Mouse (Mus musculus): ENCODE results near the gene Cox4i2. TPM values are rescaled to one million over a fixed set of nuclear protein-coding genes. Genes with fewer than 3 reads are reported as not detected.

Cox4i2 gene
- polyA plus RNA-seq, 1 experiment from 2014 or later = 4.2 TPM

DNA sequence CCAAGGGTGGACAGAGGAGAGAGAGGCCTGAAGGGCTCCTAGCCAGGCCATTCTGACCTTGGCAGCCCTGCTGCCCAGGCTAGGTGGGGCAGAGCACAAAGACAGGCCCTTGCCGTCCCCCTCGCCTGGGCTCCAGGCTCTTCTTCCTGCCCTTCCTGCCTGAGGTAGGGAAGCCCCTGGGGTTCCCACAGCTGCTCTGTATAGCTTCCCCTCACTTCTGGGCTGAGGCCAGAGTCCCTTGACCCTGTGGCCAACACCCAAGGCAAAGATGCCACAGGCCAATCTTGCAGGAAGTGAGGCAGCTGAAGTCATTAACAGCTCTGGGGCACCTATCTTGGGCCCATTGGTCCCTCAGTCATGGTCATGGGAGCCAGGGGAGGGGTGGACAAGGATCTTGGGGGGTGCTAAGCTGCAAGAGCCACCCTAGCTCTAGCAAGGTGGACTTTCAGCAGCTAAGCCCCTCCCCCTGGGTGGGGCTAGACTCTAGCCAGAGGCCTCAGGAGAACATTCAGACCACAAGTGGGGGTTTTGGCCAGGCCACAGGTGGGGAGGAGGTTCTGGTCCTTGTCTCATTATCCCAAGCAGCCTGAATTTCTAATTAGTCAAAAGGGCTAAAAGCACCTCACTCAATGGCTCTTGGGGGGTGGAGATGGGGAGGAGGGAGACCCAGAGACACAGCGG lies 27.2 kb downstream of the Cox4i2 start:
- H3K36me3 ChIP-seq = peaks cover 47% of the 10 kb centered on the region
- DNase-seq (ENCODE audit: low spot score) = no peak

DNA sequence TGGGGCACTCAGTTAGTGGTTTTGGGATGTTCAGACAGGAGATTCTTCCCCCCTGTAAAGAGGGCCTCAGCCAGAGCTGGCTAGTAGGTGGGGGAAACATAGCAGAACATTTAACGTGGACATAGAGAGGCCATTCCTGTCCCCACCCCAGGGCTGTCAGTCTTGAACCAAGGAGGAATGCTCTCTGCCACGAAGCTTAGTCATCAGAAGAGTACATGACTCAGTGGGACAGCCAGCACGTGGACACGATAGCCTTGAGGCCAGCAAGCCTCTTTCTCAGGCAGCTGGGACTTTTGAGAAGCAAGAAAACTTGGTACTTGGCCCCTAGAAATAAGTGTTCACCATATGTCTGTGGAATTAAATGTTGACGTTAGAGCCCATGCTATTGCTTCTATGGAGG lies 28.7 kb downstream of the Cox4i2 start:
- Histone ChIP-seq H3K4me3 (no peak overlapping the region), H3K27me3 (ENCODE audit: low read depth, poor library complexity, severe bottlenecking) (no peaks in the 10 kb centered on the region), H3K4me1 (peaks cover 12% of the 10 kb centered on the region), H3K27ac (replicated peaks) (no peak overlapping the region), H3K9me3 (replicated peaks) (no peaks in the 10 kb centered on the region), H3K36me3 (peaks cover 47% of the 10 kb centered on the region)
- no peak for DNase-seq (ENCODE audit: low spot score)
- WGBS = 81% methylated on average over 5 of the region's 5 CpGs

More for the DNA sequence above, 27.2 kb downstream of the Cox4i2 start:
- Histone ChIP-seq H3K27ac (replicated peaks) (no peak overlapping the region), H3K4me3 (no peak overlapping the region), H3K9me3 (replicated peaks) (no peaks in the 10 kb centered on the region), H3K4me1 (peaks cover 12% of the 10 kb centered on the region), H3K27me3 (ENCODE audit: low read depth, poor library complexity, severe bottlenecking) (no peaks in the 10 kb centered on the region)
- 88% methylated on average over 3 of the region's 3 CpGs for WGBS

- H3K4me3 ChIP-seq = no peak overlapping the region
- peaks cover 47% of the 10 kb centered on the region for H3K36me3 ChIP-seq
- no peaks in the 10 kb centered on the region for H3K9me3 ChIP-seq (replicated peaks)
- H3K27me3 ChIP-seq (ENCODE audit: low read depth, poor library complexity, severe bottlenecking) = no peaks in the 10 kb centered on the region
- peaks cover 12% of the 10 kb centered on the region for H3K4me1 ChIP-seq
- WGBS = 96% methylated on average over 5 of the region's 5 CpGs
- H3K27ac ChIP-seq (replicated peaks) = no peak overlapping the region
- DNase-seq (ENCODE audit: low spot score) = no peak
Observed at GRCm38 (mm10) chr2:152783241-152783640, 29.3 kb downstream of the Cox4i2 start.

DNA sequence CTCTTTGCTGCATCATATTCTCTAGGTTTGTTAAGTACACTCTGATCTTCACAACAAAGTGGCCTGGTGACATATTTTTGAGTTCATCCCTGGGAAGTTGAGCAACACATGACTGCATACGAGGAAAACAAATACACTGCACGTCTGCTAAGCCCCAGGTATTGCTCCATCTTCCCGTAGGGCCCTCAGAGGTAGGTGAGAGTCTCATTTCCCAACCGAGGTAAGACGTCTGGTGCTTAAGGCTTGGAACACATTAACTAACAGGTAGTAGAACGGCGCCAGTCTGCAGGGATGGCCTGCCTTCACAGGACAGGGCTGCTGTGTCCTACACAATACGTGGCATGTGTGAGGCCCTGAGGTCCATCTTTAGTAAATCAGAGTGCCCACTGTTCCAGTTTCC lies 30.7 kb downstream of the Cox4i2 start:
- Histone ChIP-seq H3K36me3 (peaks cover 41% of the 10 kb centered on the region), H3K27me3 (ENCODE audit: low read depth, poor library complexity, severe bottlenecking) (no peaks in the 10 kb centered on the region), H3K9me3 (replicated peaks) (no peaks in the 10 kb centered on the region), H3K4me1 (peaks cover 20% of the 10 kb centered on the region), H3K4me3 (no peak overlapping the region), H3K27ac (replicated peaks) (no peak overlapping the region)
- no peak for DNase-seq (ENCODE audit: low spot score)
- WGBS = 97% methylated on average over 8 of the region's 8 CpGs

DNA sequence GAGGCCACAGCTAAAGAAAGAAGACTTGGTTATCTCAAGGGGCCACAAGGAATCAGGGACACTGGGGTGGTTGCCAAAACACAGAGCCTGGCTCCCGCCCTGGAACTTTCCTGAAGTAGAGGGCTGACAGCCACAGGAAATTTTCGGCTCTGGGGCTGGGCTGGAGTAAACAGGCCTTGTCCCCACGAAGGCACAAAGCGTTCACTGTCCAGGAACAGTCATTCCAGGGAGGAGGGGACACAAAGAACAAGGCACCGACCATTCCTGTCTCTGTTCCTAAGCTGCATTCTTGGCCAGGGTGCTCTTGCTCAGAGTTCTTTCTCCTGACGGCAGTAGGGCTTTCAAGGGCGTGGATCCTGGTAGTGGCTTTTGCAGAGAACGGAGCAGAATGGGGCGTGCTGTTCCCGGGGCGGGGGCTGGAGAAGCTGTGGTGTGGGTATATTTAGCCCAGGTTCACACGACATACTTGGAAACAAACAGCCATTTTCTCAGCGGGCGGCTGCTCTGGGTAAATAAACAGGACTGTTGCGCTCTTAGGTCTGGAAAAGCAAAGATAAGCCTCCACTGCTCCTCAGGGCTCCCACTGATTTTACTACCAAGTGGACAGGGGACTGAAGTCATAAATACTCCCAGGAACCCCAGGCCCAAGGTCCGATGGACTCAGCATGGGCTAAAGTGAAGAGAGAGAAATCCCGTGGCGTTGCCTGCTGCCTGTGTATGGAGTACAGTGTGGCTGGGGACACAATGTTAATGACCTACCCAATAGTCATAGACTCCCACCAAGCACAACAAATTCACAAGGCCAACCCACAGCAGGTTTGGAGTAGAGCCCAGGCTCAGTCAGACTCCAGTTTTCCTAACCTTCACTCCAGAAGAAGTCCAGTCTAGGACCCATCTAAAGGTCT lies 31.7 kb downstream of the Cox4i2 start:
- H3K4me3 ChIP-seq = no peak overlapping the region
- no peaks in the 10 kb centered on the region for H3K9me3 ChIP-seq (replicated peaks)
- no peaks in the 10 kb centered on the region for H3K27me3 ChIP-seq (ENCODE audit: low read depth, poor library complexity, severe bottlenecking)
- peaks cover 36% of the 10 kb centered on the region for H3K36me3 ChIP-seq
- no peak for DNase-seq (ENCODE audit: low spot score)
- H3K4me1 ChIP-seq = peaks cover 22% of the 10 kb centered on the region
- WGBS = 73% methylated on average over 18 of the region's 18 CpGs
- 0 out of 2 replicates have a peak overlapping the region, but pooled peaks have one; percentile 14 for H3K27ac ChIP-seq (replicated peaks)

- Histone ChIP-seq H3K4me1 (peaks cover 14% of the 10 kb centered on the region), H3K4me3 (no peak overlapping the region), H3K9me3 (replicated peaks) (no peaks in the 10 kb centered on the region), H3K36me3 (peaks cover 27% of the 10 kb centered on the region), H3K27me3 (ENCODE audit: low read depth, poor library complexity, severe bottlenecking) (no peaks in the 10 kb centered on the region), H3K27ac (replicated peaks) (no peak overlapping the region)
- no peak for DNase-seq (ENCODE audit: low spot score)
- 92% methylated on average over 2 of the region's 2 CpGs for WGBS
Observed at GRCm38 (mm10) chr2:152787136-152787535, 33.2 kb downstream of the Cox4i2 start.

DNA sequence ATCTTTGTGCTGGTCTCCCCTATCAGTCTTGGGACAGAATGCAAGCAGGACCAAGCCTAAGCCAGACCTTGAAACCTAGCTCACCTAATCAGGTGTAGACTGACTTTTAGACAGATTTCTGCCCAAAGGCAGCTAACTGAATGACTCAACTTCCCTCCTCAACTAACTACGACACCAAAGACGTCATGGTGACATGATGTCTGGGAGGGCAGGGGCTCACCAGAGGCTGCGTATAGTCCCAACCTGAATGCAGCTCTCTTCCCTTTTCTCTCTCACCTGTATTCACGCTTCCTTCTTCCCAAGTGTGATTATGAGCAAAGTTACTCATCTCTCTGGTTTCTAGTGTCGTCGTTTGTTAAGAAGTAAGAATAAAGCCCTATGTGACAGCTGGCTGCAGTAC lies 33.6 kb downstream of the Cox4i2 start:
- peaks cover 16% of the 10 kb centered on the region for H3K4me1 ChIP-seq
- WGBS = 91% methylated on average over 6 of the region's 6 CpGs

DNA sequence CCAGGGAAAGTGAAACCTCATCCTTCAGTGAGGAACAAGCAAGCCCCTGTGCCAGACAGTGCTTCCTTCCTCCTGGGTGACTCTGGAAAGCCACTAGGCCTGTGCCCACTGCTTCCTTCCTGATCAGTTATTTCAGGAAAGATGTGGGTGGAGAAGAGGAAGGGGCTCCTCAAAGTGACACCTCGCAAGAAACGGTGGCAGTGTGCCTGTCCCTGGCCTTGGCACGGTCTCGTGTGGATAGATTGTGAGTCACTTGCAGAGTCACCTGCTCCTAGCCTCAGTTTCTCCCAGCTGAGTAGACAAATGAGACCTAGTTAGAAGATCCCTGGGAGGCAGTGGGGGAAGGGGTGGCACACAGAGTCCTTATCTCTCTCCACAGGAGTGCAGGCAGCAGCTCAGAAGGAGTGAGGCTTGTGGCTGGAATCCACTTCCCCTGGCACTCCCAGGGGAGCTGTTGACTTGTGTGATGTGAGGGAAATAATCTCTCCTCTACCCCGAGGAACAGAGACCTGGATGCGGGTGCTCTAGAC lies 35.0 kb downstream of the Cox4i2 start:
- H3K4me1 ChIP-seq = peaks cover 20% of the 10 kb centered on the region
- no peaks in the 10 kb centered on the region for H3K9me3 ChIP-seq (replicated peaks)
- H3K36me3 ChIP-seq = peaks cover 21% of the 10 kb centered on the region
- no peaks in the 10 kb centered on the region for H3K27me3 ChIP-seq (ENCODE audit: low read depth, poor library complexity, severe bottlenecking)
- peak overlapping the region; percentile 72 for H3K27ac ChIP-seq (replicated peaks)
- no peak for DNase-seq (ENCODE audit: low spot score)
- 72% methylated on average over 6 of the region's 6 CpGs for WGBS
- no peak overlapping the region for H3K4me3 ChIP-seq

More for the DNA sequence above, 33.6 kb downstream of the Cox4i2 start:
- Histone ChIP-seq H3K27ac (replicated peaks) (no peak overlapping the region), H3K27me3 (ENCODE audit: low read depth, poor library complexity, severe bottlenecking) (no peaks in the 10 kb centered on the region), H3K9me3 (replicated peaks) (no peaks in the 10 kb centered on the region), H3K36me3 (peaks cover 23% of the 10 kb centered on the region), H3K4me3 (no peak overlapping the region)
- DNase-seq (ENCODE audit: low spot score) = no peak

- Histone ChIP-seq H3K4me1 (peaks cover 25% of the 10 kb centered on the region), H3K27me3 (ENCODE audit: low read depth, poor library complexity, severe bottlenecking) (no peaks in the 10 kb centered on the region), H3K36me3 (peaks cover 25% of the 10 kb centered on the region), H3K9me3 (replicated peaks) (no peaks in the 10 kb centered on the region), H3K27ac (replicated peaks) (peak overlapping the region; percentile 72), H3K4me3 (no peak overlapping the region)
- 69% methylated on average over 4 of the region's 4 CpGs for WGBS
- no peak for DNase-seq (ENCODE audit: low spot score)
Observed at GRCm38 (mm10) chr2:152789591-152789999, 35.6 kb downstream of the Cox4i2 start.

- WGBS = 46% methylated on average over 2 of the region's 2 CpGs
- Histone ChIP-seq H3K4me3 (no peak overlapping the region), H3K4me1 (peaks cover 21% of the 10 kb centered on the region), H3K27ac (replicated peaks) (no peak overlapping the region), H3K36me3 (peaks cover 18% of the 10 kb centered on the region), H3K9me3 (replicated peaks) (no peaks in the 10 kb centered on the region), H3K27me3 (ENCODE audit: low read depth, poor library complexity, severe bottlenecking) (no peaks in the 10 kb centered on the region)
- no peak for DNase-seq (ENCODE audit: low spot score)
Observed at GRCm38 (mm10) chr2:152792461-152792860, 38.5 kb downstream of the Cox4i2 start.

DNA sequence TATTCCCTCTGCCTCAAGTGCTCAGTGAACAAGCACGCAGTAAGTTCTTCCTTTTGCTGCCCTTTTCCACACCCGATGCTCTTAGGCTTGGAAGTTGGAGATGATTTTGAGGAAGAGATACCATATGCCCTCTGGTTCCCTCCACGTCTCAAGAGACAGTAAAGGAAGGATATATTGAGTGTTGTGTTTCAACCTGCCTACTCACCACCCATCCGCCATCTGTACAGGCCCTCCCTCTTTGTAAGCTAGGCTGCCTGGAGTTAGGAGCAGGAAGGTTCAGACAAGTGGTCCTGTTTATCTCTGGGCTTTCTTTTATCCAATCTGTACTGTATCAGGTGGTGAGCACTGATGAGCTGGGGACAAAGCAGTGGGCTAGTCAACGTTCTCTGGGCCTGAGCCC lies 39.4 kb downstream of the Cox4i2 start:
- H3K27me3 ChIP-seq (ENCODE audit: low read depth, poor library complexity, severe bottlenecking) = no peaks in the 10 kb centered on the region
- peaks cover 23% of the 10 kb centered on the region for H3K36me3 ChIP-seq
- 88% methylated on average over 5 of the region's 5 CpGs for WGBS
- H3K4me3 ChIP-seq = no peak overlapping the region
- no peak for DNase-seq (ENCODE audit: low spot score)
- H3K9me3 ChIP-seq (replicated peaks) = no peaks in the 10 kb centered on the region
- peaks cover 21% of the 10 kb centered on the region for H3K4me1 ChIP-seq
- no peak overlapping the region for H3K27ac ChIP-seq (replicated peaks)

GRCm38 (mm10) chr2:152794281-152794827 lies 40.4 kb downstream of the Cox4i2 start:
- WGBS = 83% methylated on average over 9 of the region's 9 CpGs
- H3K9me3 ChIP-seq (replicated peaks) = no peaks in the 10 kb centered on the region
- H3K36me3 ChIP-seq = peaks cover 21% of the 10 kb centered on the region
- H3K27ac ChIP-seq (replicated peaks) = no peak overlapping the region
- peaks cover 15% of the 10 kb centered on the region for H3K4me1 ChIP-seq
- H3K27me3 ChIP-seq (ENCODE audit: low read depth, poor library complexity, severe bottlenecking) = no peaks in the 10 kb centered on the region
- no peak overlapping the region for H3K4me3 ChIP-seq
- no peak for DNase-seq (ENCODE audit: low spot score)
